23 mouse cellular contexts compared by ENCODE assay signal in genomic region chr3:62392636-62393035, GRCm38 (mm10). TPM values are rescaled to one million over a fixed set of nuclear protein-coding genes. Genes with fewer than 3 reads are reported as not detected.
DNase-seq lines count a peak whose midpoint lies in the region; ATAC-seq and TF ChIP-seq lines count a peak whose summit lies in the region.
"Had no signal": no experiment of that assay in that cellular context is flagged by ENCODE, and none has a peak within 500 bp of the region (broad histone marks: within the 10 kb centered on the region; RNA-seq: fewer than 3 reads in every experiment).

No protein-coding gene starts in this region.

- peaks cover 18% of the 10 kb centered on the region for H3K4me1 ChIP-seq in embryonic facial prominence, embryonic 13.5 days
- peaks cover 18% of the 10 kb centered on the region for H3K4me1 ChIP-seq in embryonic facial prominence, embryonic 10.5 days
- peaks cover 36% of the 10 kb centered on the region for H3K4me1 ChIP-seq in limb, embryonic 13.5 days
- H3K4me1 ChIP-seq in limb, embryonic 10.5 days, result peaks cover 23% of the 10 kb centered on the region
- peaks cover 13% of the 10 kb centered on the region; the same call in 1 of the 2 replicates for H3K4me1 ChIP-seq in stomach, embryonic 14.5 days (ENCODE audit: control insufficient read depth, insufficient read depth, low read length)
- 0 out of 2 replicates have a peak, but pooled peaks cover 2% of the 10 kb centered on the region for H3K4me1 ChIP-seq in stomach, postnatal 0 days (replicated peaks; ENCODE audit: control insufficient read depth, insufficient read depth)
- peaks cover 12% of the 10 kb centered on the region for H3K4me1 ChIP-seq in kidney, embryonic 16.5 days (ENCODE audit: insufficient read depth, low read length)

- no peak for ATAC-seq in embryonic facial prominence, embryonic 13.5 days (ENCODE audit: insufficient number of reproducible peaks, insufficient read depth, low FRiP score, low TSS enrichment, low read depth)
- no peak for ATAC-seq in limb, embryonic 13.5 days (ENCODE audit: low FRiP score, low read depth)
- ATAC-seq in stomach, embryonic 14.5 days (ENCODE audit: insufficient number of reproducible peaks, insufficient read depth, low FRiP score, low read depth), result no peak
- no peak for ATAC-seq in stomach, postnatal 0 days (ENCODE audit: low FRiP score, low TSS enrichment)
- no peak for ATAC-seq in monocyte, adult 5-6 weeks (replicated peaks; ENCODE audit: insufficient number of reproducible peaks, low FRiP score, low TSS enrichment, poor library complexity, severe bottlenecking)
- ATAC-seq in kidney, embryonic 16.5 days (ENCODE audit: low FRiP score, low TSS enrichment), result no peak
- ATAC-seq: CD4-positive, CD25-positive, alpha-beta regulatory T cell, adult 4 months; forebrain, embryonic 13.5 days; forebrain, postnatal 0 days had no signal

- H3K9me3 ChIP-seq in embryonic facial prominence, embryonic 13.5 days, result no peaks in the 10 kb centered on the region
- H3K9me3 ChIP-seq in embryonic facial prominence, embryonic 10.5 days, result no peaks in the 10 kb centered on the region
- H3K9me3 ChIP-seq in limb, embryonic 13.5 days, result no peaks in the 10 kb centered on the region
- H3K9me3 ChIP-seq in limb, embryonic 10.5 days (replicated peaks), result no peaks in the 10 kb centered on the region
- H3K9me3 ChIP-seq in stomach, embryonic 14.5 days (ENCODE audit: control insufficient read depth, low read depth, low read length), result no peaks in the 10 kb centered on the region
- H3K9me3 ChIP-seq in stomach, postnatal 0 days (ENCODE audit: control insufficient read depth, low read length), result no peaks in the 10 kb centered on the region
- H3K9me3 ChIP-seq in kidney, embryonic 16.5 days (ENCODE audit: low read length), result no peaks in the 10 kb centered on the region
- H3K9me3 ChIP-seq: forebrain, embryonic 13.5 days; G1E had no signal

- no peak overlapping the region for H3K9ac ChIP-seq in embryonic facial prominence, embryonic 13.5 days
- no peak overlapping the region for H3K9ac ChIP-seq in limb, embryonic 13.5 days
- H3K9ac ChIP-seq in stomach, embryonic 14.5 days (replicated peaks; ENCODE audit: low read depth, low read length), result no peak overlapping the region
- no peak overlapping the region for H3K9ac ChIP-seq in stomach, postnatal 0 days (ENCODE audit: low read length)
- no peak overlapping the region for H3K9ac ChIP-seq in kidney, embryonic 16.5 days (replicated peaks; ENCODE audit: low read length)
- H3K9ac ChIP-seq: forebrain, embryonic 13.5 days; forebrain, postnatal 0 days; hindbrain, embryonic 14.5 days had no signal

- no peak for TF ChIP-seq EP300 in stomach, postnatal 0 days (optimal IDR thresholded peaks at IDR 0.05)

- no peaks in the 10 kb centered on the region for H3K27me3 ChIP-seq in embryonic facial prominence, embryonic 13.5 days
- H3K27me3 ChIP-seq in embryonic facial prominence, embryonic 10.5 days (replicated peaks; ENCODE audit: low read depth, poor library complexity, severe bottlenecking), result no peaks in the 10 kb centered on the region
- H3K27me3 ChIP-seq in limb, embryonic 13.5 days, result no peaks in the 10 kb centered on the region
- no peaks in the 10 kb centered on the region for H3K27me3 ChIP-seq in limb, embryonic 10.5 days (ENCODE audit: low read depth, poor library complexity, severe bottlenecking)
- no peaks in the 10 kb centered on the region for H3K27me3 ChIP-seq in stomach, embryonic 14.5 days (ENCODE audit: control insufficient read depth, insufficient read depth, low read length)
- no peaks in the 10 kb centered on the region for H3K27me3 ChIP-seq in stomach, postnatal 0 days (ENCODE audit: control insufficient read depth, insufficient read depth, low read length)
- H3K27me3 ChIP-seq in kidney, embryonic 16.5 days (ENCODE audit: insufficient read depth, low read length), result no peaks in the 10 kb centered on the region
- H3K27me3 ChIP-seq: forebrain, embryonic 13.5 days had no signal

- no peak overlapping the region for H3K4me3 ChIP-seq in embryonic facial prominence, embryonic 13.5 days
- no peak overlapping the region for H3K4me3 ChIP-seq in embryonic facial prominence, embryonic 10.5 days
- no peak overlapping the region for H3K4me3 ChIP-seq in limb, embryonic 13.5 days
- no peak overlapping the region for H3K4me3 ChIP-seq in limb, embryonic 10.5 days
- H3K4me3 ChIP-seq in stomach, embryonic 14.5 days (ENCODE audit: low read depth, low read length), result no peak overlapping the region
- no peak overlapping the region for H3K4me3 ChIP-seq in stomach, postnatal 0 days (ENCODE audit: low read depth, low read length)
- H3K4me3 ChIP-seq in kidney, embryonic 16.5 days (ENCODE audit: low read length), result no peak overlapping the region
- H3K4me3 ChIP-seq: forebrain, embryonic 13.5 days; gastrocnemius, adult 2 months had no signal

- H3K4me2 ChIP-seq in embryonic facial prominence, embryonic 13.5 days, result no peak overlapping the region
- no peak overlapping the region for H3K4me2 ChIP-seq in limb, embryonic 13.5 days (replicated peaks)
- no peak overlapping the region for H3K4me2 ChIP-seq in stomach, embryonic 14.5 days (replicated peaks; ENCODE audit: low read depth, low read length)
- no peak overlapping the region for H3K4me2 ChIP-seq in stomach, postnatal 0 days (replicated peaks; ENCODE audit: low read depth)
- no peak overlapping the region for H3K4me2 ChIP-seq in kidney, embryonic 16.5 days (replicated peaks; ENCODE audit: low read depth, low read length)
- H3K4me2 ChIP-seq: forebrain, embryonic 13.5 days; hindbrain, embryonic 14.5 days had no signal

- TF ChIP-seq CTCF in stomach, postnatal 0 days (IDR thresholded peaks at IDR 0.05; ENCODE audit: low read depth), result no peak

- DNase-seq in embryonic facial prominence, embryonic 10.5 days (ENCODE audit: low spot score), result no peak
- DNase-seq in limb, embryonic 10.5 days (ENCODE audit: low spot score), result no peak
- no peak for DNase-seq in stomach, postnatal 0 days (ENCODE audit: low spot score)
- DNase-seq: adrenal gland, adult 8-10 months; adrenal gland, postnatal 36 days; B cell, adult 2 months; cerebellum, adult 2 months; cerebellum, postnatal 10 days; forebrain, postnatal 0 days; gastrocnemius, adult 2 months; gastrocnemius, postnatal 25 days; heart, postnatal 10 days; heart, postnatal 4 days had no signal

- peak overlapping the region; percentile 68 for H3K27ac ChIP-seq in embryonic facial prominence, embryonic 13.5 days
- H3K27ac ChIP-seq in embryonic facial prominence, embryonic 10.5 days (replicated peaks), result no peak overlapping the region
- H3K27ac ChIP-seq in limb, embryonic 13.5 days, result peak overlapping the region; percentile 53
- no peak overlapping the region for H3K27ac ChIP-seq in limb, embryonic 10.5 days
- H3K27ac ChIP-seq in stomach, embryonic 14.5 days (ENCODE audit: low read length), result peak overlapping the region; percentile 84; the same call in 1 of the 2 replicates
- no peak overlapping the region for H3K27ac ChIP-seq in stomach, postnatal 0 days (replicated peaks)
- H3K27ac ChIP-seq in kidney, embryonic 16.5 days (ENCODE audit: low read length), result no peak overlapping the region
- H3K27ac ChIP-seq: forebrain, embryonic 13.5 days; gastrocnemius, adult 2 months; hindbrain, embryonic 14.5 days had no signal

- H3K36me3 ChIP-seq in embryonic facial prominence, embryonic 13.5 days, result no peaks in the 10 kb centered on the region
- H3K36me3 ChIP-seq in embryonic facial prominence, embryonic 10.5 days (replicated peaks), result no peaks in the 10 kb centered on the region
- no peaks in the 10 kb centered on the region for H3K36me3 ChIP-seq in limb, embryonic 13.5 days
- H3K36me3 ChIP-seq in limb, embryonic 10.5 days, result no peaks in the 10 kb centered on the region
- H3K36me3 ChIP-seq in stomach, embryonic 14.5 days (ENCODE audit: control insufficient read depth, insufficient read depth, low read length), result no peaks in the 10 kb centered on the region; the same call in 1 of the 2 replicates
- no peaks in the 10 kb centered on the region for H3K36me3 ChIP-seq in stomach, postnatal 0 days (ENCODE audit: control insufficient read depth, insufficient read depth, low read length)
- H3K36me3 ChIP-seq in kidney, embryonic 16.5 days (ENCODE audit: insufficient read depth, low read length), result 0 out of 2 replicates have a peak, but pooled peaks cover 4% of the 10 kb centered on the region
- H3K36me3 ChIP-seq: G1E had no signal

RNA-seq across cellular contexts. Expression of gene Arhgef26, which starts 54.5 kb away (rescaled TPM):
- polyA plus RNA-seq in embryonic facial prominence, embryonic 13.5 days (2015; fragmentation: Nextera tagmentation; extraction: Ambion mirVana), result 14.4 and 17.9 TPM in 2 replicates
- 6.9 and 8.2 TPM in 2 replicates for polyA plus RNA-seq in embryonic facial prominence, embryonic 10.5 days (2016; fragmentation: Nextera tagmentation; extraction: Ambion mirVana)
- polyA plus RNA-seq in limb, embryonic 13.5 days (2015; fragmentation: Nextera tagmentation; extraction: Ambion mirVana), result 9.6 and 10.5 TPM in 2 replicates
- 3.1 and 4.9 TPM in 2 replicates for polyA plus RNA-seq in limb, embryonic 10.5 days (2016; fragmentation: Nextera tagmentation; extraction: Ambion mirVana)
- polyA plus RNA-seq in stomach, embryonic 14.5 days (2014; fragmentation: Nextera tagmentation; extraction: Ambion mirVana), result 10.9 and 13.1 TPM in 2 replicates
- 5.2 and 5.9 TPM in 2 replicates for polyA plus RNA-seq in stomach, postnatal 0 days (2015; fragmentation: Nextera tagmentation; extraction: Ambion mirVana)
- 0.11 to 0.19 TPM in 2 of 3 replicates, not detected in the other for total RNA-seq in monocyte, adult 5-6 weeks (2017)
- polyA plus RNA-seq in kidney, embryonic 16.5 days (2015; fragmentation: Nextera tagmentation; extraction: Ambion mirVana), result 10.8 and 13.6 TPM in 2 replicates
- total RNA-seq: granulocyte monocyte progenitor cell, adult 5-6 weeks had no signal
- polyA plus RNA-seq: G1E had no signal

Comparison
In these comparisons a context has a peak if more than half of its experiments do, and no peak if none do; other contexts are left out.
1. H3K27ac ChIP-seq: peak in embryonic facial prominence, embryonic 13.5 days (single experiment), limb, embryonic 13.5 days (single experiment) and stomach, embryonic 14.5 days (single experiment); none in embryonic facial prominence, embryonic 10.5 days (single experiment), limb, embryonic 10.5 days (single experiment), stomach, postnatal 0 days (single experiment) and kidney, embryonic 16.5 days (single experiment).